Mouse (Mus musculus) kidney, adult 8-10 months (tissue): ENCODE data around the gene Zfp92.

ENCODE experiments used
- DNase-seq, 2 experiments: peaks; one replicate each; pipeline ENCODE4 v3.0.0; 2022

The Zfp92 gene

DNA sequence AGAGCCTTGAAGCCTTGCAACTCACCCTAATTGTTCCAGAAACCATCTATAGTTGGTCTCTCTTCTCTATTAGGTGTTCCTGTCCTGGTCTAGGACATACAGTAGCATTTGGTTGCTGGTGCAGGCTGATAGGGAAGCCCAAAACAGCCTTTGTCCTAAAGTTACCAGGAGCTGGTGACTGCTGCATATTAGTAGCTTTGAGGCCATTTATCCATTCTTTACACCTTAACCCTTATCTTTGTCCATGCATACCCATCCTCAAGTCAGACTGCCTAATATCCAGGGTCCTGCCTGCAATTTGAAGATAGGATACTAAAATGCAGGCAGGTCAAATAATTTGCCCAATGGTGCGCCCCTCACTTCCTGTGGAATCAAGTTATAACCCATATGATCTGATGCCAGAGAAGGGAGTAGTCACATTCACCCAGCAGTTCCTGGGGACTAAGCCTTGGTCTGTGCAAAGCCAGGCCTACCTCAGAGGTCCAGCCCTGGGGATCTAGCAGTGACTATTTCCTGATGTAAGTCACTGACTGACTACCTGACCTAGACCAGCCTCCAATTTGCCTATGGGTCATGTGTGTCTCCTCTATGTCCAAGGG lies 64.9 kb downstream of the Zfp92 start:
- no peak for DNase-seq

DNA sequence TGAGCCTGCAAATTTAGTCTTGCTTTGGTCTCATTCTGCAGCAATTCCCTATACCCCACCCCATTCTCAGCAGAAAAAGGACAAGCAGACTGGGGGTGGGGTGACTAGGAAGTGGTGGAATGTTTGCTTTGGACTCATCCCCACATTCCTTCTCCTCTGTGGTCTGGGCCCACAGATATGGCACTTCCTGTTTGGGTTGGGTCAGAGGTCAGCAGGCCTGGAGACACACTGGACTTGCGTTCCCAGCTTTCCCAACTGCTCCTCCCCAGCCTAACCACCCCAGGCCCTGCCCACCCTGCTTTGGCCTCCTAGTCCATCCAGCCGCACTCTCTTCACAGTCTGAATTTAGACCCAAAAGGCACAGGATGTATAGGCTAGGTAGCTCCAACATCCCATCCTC lies 65.7 kb downstream of the Zfp92 start:
- DNase-seq = peak; percentile 46 to 70

DNA sequence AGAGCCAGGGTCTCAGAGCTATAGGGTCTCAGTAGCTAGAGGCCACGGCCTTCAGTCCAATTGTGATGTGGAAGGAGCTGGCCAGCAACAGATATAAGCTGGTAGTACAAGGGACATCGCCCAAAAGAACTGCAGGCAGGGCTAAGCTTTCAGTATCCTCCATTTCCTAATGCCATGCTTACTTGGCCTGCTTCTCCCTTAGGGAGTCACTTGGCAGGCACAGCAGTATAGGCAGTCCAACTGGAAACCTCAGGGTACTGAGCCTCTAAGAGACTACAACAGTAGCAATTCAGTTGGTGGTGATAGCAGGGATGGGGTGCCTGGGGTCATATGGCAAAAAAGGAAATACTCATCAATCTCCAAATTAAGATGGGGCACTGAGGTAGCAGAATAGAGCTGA lies 66.6 kb downstream of the Zfp92 start:
- DNase-seq = no peak
